In genomic region chr17:84791156-84791555, GRCm38 (mm10) we compare ENCODE assay signal across 8 mouse cellular contexts. TPM values are rescaled to one million over a fixed set of nuclear protein-coding genes. Genes with fewer than 3 reads are reported as not detected.
DNase-seq lines count a peak whose midpoint lies in the region; ATAC-seq and TF ChIP-seq lines count a peak whose summit lies in the region.

No protein-coding gene starts in this region.

- no peak for TF ChIP-seq CTCF in kidney, postnatal 0 days (IDR thresholded peaks at IDR 0.05; ENCODE audit: low read depth)

- 3% methylated on average over 8 of the region's 8 CpGs for WGBS in kidney, postnatal 0 days
- 4% methylated on average over 8 of the region's 8 CpGs for WGBS in forebrain, embryonic 16.5 days
- WGBS in limb, embryonic 13.5 days = 6% methylated on average over 8 of the region's 8 CpGs

- peak overlapping the region; percentile 93 for H3K4me3 ChIP-seq in kidney, postnatal 0 days (replicated peaks; ENCODE audit: low read depth, low read length)
- H3K4me3 ChIP-seq in forebrain, embryonic 16.5 days (replicated peaks; ENCODE audit: low read length) = peak overlapping the region; percentile 75
- H3K4me3 ChIP-seq in limb, embryonic 13.5 days = peak overlapping the region; percentile 100
- peak overlapping the region; percentile 86 for H3K4me3 ChIP-seq in myocyte

- H3K36me3 ChIP-seq in kidney, postnatal 0 days (ENCODE audit: insufficient read depth, low read length) = no peaks in the 10 kb centered on the region
- no peaks in the 10 kb centered on the region; the same call in 1 of the 2 replicates for H3K36me3 ChIP-seq in forebrain, embryonic 16.5 days (ENCODE audit: control insufficient read depth, insufficient read depth)
- H3K36me3 ChIP-seq in limb, embryonic 13.5 days = 0 out of 2 replicates have a peak, but pooled peaks cover 9% of the 10 kb centered on the region
- H3K36me3 ChIP-seq in myocyte (ENCODE audit: control insufficient read depth, insufficient read depth) = no peaks in the 10 kb centered on the region

- no peak for TF ChIP-seq POLR2A in myocyte (IDR thresholded peaks at IDR 0.05; ENCODE audit: insufficient read length, low read depth)

- H3K9ac ChIP-seq in kidney, postnatal 0 days (ENCODE audit: low read depth, low read length) = peak overlapping the region; percentile 86
- peak overlapping the region; percentile 84 for H3K9ac ChIP-seq in forebrain, embryonic 16.5 days (replicated peaks; ENCODE audit: low read depth, low read length)
- H3K9ac ChIP-seq in limb, embryonic 13.5 days = peak overlapping the region; percentile 95

- H3ac ChIP-seq in myocyte (ENCODE audit: control insufficient read depth, insufficient read length) = peak overlapping the region; percentile 78

- DNase-seq in kidney, postnatal 0 days (ENCODE audit: low spot score) = no peak
- no peak for DNase-seq in kidney, postnatal 14 days
- peak; percentile 15 for DNase-seq in brain, adult 2 months (ENCODE audit: low read depth, low spot score)
- no peak for DNase-seq in layer of hippocampus, adult 18-20 months (ENCODE audit: low spot score in 2 of 2)
- DNase-seq in gastrocnemius, adult 8-10 months (ENCODE audit: low spot score in 2 of 2) = no peak

- H3K79me2 ChIP-seq in myocyte (ENCODE audit: control insufficient read depth, insufficient read depth) = peaks cover 42% of the 10 kb centered on the region

- H3K9me3 ChIP-seq in kidney, postnatal 0 days (replicated peaks; ENCODE audit: low read length) = no peaks in the 10 kb centered on the region
- no peaks in the 10 kb centered on the region for H3K9me3 ChIP-seq in forebrain, embryonic 16.5 days (ENCODE audit: control insufficient read depth, low read length)
- H3K9me3 ChIP-seq in limb, embryonic 13.5 days = no peaks in the 10 kb centered on the region

- H3K4me2 ChIP-seq in kidney, postnatal 0 days (ENCODE audit: low read length) = peak overlapping the region; percentile 77
- peak overlapping the region; percentile 68 for H3K4me2 ChIP-seq in forebrain, embryonic 16.5 days (ENCODE audit: low read length)
- peak overlapping the region; percentile 98 for H3K4me2 ChIP-seq in limb, embryonic 13.5 days (replicated peaks)
- H3K4me2 ChIP-seq in myocyte (ENCODE audit: low read depth) = peak overlapping the region; percentile 98

- H3K27me3 ChIP-seq in kidney, postnatal 0 days (ENCODE audit: insufficient read depth, low read length) = no peaks in the 10 kb centered on the region
- no peaks in the 10 kb centered on the region for H3K27me3 ChIP-seq in forebrain, embryonic 16.5 days (replicated peaks; ENCODE audit: control insufficient read depth, insufficient read depth, low read length)
- no peaks in the 10 kb centered on the region for H3K27me3 ChIP-seq in limb, embryonic 13.5 days
- H3K27me3 ChIP-seq in myocyte (ENCODE audit: control insufficient read depth, insufficient read depth, insufficient read length) = no peaks in the 10 kb centered on the region

- peaks cover 13% of the 10 kb centered on the region; the same call in 1 of the 2 replicates for H3K4me1 ChIP-seq in kidney, postnatal 0 days (replicated peaks; ENCODE audit: insufficient read depth, low read length)
- H3K4me1 ChIP-seq in forebrain, embryonic 16.5 days (replicated peaks; ENCODE audit: control insufficient read depth, insufficient read depth, low read length) = peaks cover 21% of the 10 kb centered on the region
- peaks cover 23% of the 10 kb centered on the region for H3K4me1 ChIP-seq in limb, embryonic 13.5 days

- H3K27ac ChIP-seq in kidney, postnatal 0 days = peak overlapping the region; percentile 83
- peak overlapping the region; percentile 75 for H3K27ac ChIP-seq in forebrain, embryonic 16.5 days (ENCODE audit: low read length)
- H3K27ac ChIP-seq in limb, embryonic 13.5 days = peak overlapping the region; percentile 73; the same call in 1 of the 2 replicates

- no peak for ATAC-seq in kidney, postnatal 0 days (replicated peaks; ENCODE audit: low FRiP score, low read depth)
- peak; percentile 8 for ATAC-seq in forebrain, embryonic 16.5 days
- no peak for ATAC-seq in limb, embryonic 13.5 days (ENCODE audit: low FRiP score, low read depth)

TF ChIP-seq in myocyte, 11 proteins besides CTCF, POLR2A, EP300 and RAD21:
- no peak for TF ChIP-seq POLR2AphosphoS2 (IDR thresholded peaks at IDR 0.05; ENCODE audit: insufficient read length, low read depth)
- no peak for TF ChIP-seq REST (IDR thresholded peaks at IDR 0.05; ENCODE audit: insufficient read depth, insufficient read length)
- no peak for TF ChIP-seq SRF (IDR thresholded peaks at IDR 0.05; ENCODE audit: control insufficient read depth, insufficient read length, low read depth)
- TF ChIP-seq MAX (IDR thresholded peaks at IDR 0.05; ENCODE audit: low read depth) = no peak
- no peak for TF ChIP-seq TCF12 (IDR thresholded peaks at IDR 0.05; ENCODE audit: insufficient read depth, poor library complexity, severe bottlenecking)
- TF ChIP-seq TCF3 (IDR thresholded peaks at IDR 0.05; ENCODE audit: insufficient read length, low read depth) = no peak
- TF ChIP-seq MYOD1 (IDR thresholded peaks at IDR 0.05; ENCODE audit: control insufficient read depth in 1 of 3, insufficient read length in 2 of 3, low read depth in 2 of 3) = no peak
- no peak for TF ChIP-seq MYOG (IDR thresholded peaks at IDR 0.05; ENCODE audit: control insufficient read depth in 1 of 3, insufficient read depth in 1 of 3, insufficient read length in 2 of 3, low read depth in 2 of 3)
- no peak for TF ChIP-seq USF1 (IDR thresholded peaks at IDR 0.05; ENCODE audit: low read depth)
- no peak for TF ChIP-seq E2F4 (IDR thresholded peaks at IDR 0.05; ENCODE audit: insufficient read depth)
- no peak for TF ChIP-seq CEBPB (IDR thresholded peaks at IDR 0.05; ENCODE audit: insufficient read depth, poor library complexity, severe bottlenecking)

RNA-seq across cellular contexts. Expression of gene Lrpprc, which starts 0.6 kb away (rescaled TPM):
- polyA plus RNA-seq in kidney, postnatal 0 days (2015; fragmentation: Nextera tagmentation; extraction: Ambion mirVana) = 31.2 and 34.1 TPM in 2 replicates
- 46.8 and 50.6 TPM in 2 replicates for polyA plus RNA-seq in forebrain, embryonic 16.5 days (2015; fragmentation: Nextera tagmentation; extraction: Ambion mirVana)
- polyA plus RNA-seq in limb, embryonic 13.5 days (2015; fragmentation: Nextera tagmentation; extraction: Ambion mirVana) = 43.2 and 45.5 TPM in 2 replicates
- polyA plus RNA-seq in myocyte (2012; fragmentation: generic; extraction: Trizol) = 23.3 TPM
- total RNA-seq in layer of hippocampus, adult 18-20 months (2021) = 10 to 100 TPM; 55.6 to 58.0 TPM
- total RNA-seq in gastrocnemius, adult 8-10 months (2022) = 10 to 100 TPM; 60.0 to 70.5 (median 65.7) TPM
